Mouse (Mus musculus) gastrocnemius, adult 2 months (tissue): ENCODE measurements around the gene Gng7. TPM values are rescaled to one million over a fixed set of nuclear protein-coding genes. Genes with fewer than 3 reads are reported as not detected.

Source experiments
- DNase-seq: peaks from one replicate; pipeline ENCODE4 v3.0.0; 2022
- H3K27ac ChIP-seq: fragments of 200-600 bp; 2 replicates; pipeline ENCODE4 v1.8.1; 2022; ENCODE audit warnings: mild to moderate bottlenecking
- H3K4me3 ChIP-seq: fragments of 200-600 bp; 2 replicates; pipeline ENCODE4 v1.8.1; 2022; ENCODE audit warnings: mild to moderate bottlenecking, moderate library complexity
- CTCF ChIP-seq: fragments of 200-600 bp; IDR thresholded peaks from 2 replicates; pipeline ENCODE4 v1.8.1; 2022; ENCODE audit warnings: antibody characterized with exemption, mild to moderate bottlenecking, moderate library complexity
- intact Hi-C: fragments of 180-260 bp; cut with DNase I; formaldehyde crosslinking; loops from one replicate; pipeline ENCODE4 v1.15.1; 2025
- total RNA-seq, 2 experiments: library from RNA; stranded (reverse); gene quantifications; 2 replicates each; pipeline ENCODE4 v1.2.3; 2021

Gng7 gene
- total RNA-seq, 2 experiments from 2014 or later: 0.66 to 1.0 TPM

GRCm38 (mm10) chr10:80955536-80955935, 59.2 kb downstream of the Gng7 start:
- DNase-seq: peak; percentile 69
- peak; percentile 83 for TF ChIP-seq CTCF
- Histone ChIP-seq H3K4me3 (no peak overlapping the region), H3K27ac (peak overlapping the region; percentile 74)
- intact Hi-C loops: loop anchor here (1.0 to 5.0 kb wide), 2 partner anchors 26 to 37 kb away; no protein-coding TSS in a partner anchor

- intact Hi-C loops: loop anchor here (1.0 to 5.0 kb wide), 2 partner anchors 26 to 37 kb away; no protein-coding TSS in a partner anchor
Measured at GRCm38 (mm10) chr10:80954843-80955242, 59.9 kb downstream of the Gng7 start.

GRCm38 (mm10) chr10:80954415-80954814, 60.3 kb downstream of the Gng7 start:
- DNase-seq: no peak
- intact Hi-C loops: no loop called here
- TF ChIP-seq CTCF: no peak
- Histone ChIP-seq H3K4me3 (no peak overlapping the region), H3K27ac (peak overlapping the region; percentile 74)

More at GRCm38 (mm10) chr10:80954843-80955242, 59.9 kb downstream of the Gng7 start:
- Histone ChIP-seq H3K4me3 (no peak overlapping the region), H3K27ac (peak overlapping the region; percentile 74)
- TF ChIP-seq CTCF: no peak
- DNase-seq: peak; percentile 78

- intact Hi-C loops: no loop called here
- TF ChIP-seq CTCF: no peak
- DNase-seq: no peak
- Histone ChIP-seq H3K27ac (no peak overlapping the region), H3K4me3 (no peak overlapping the region)
Measured at GRCm38 (mm10) chr10:80952449-80952848, 62.3 kb downstream of the Gng7 start.

GRCm38 (mm10) chr10:80951761-80952390, 62.9 kb downstream of the Gng7 start:
- no peak for TF ChIP-seq CTCF
- DNase-seq: no peak
- Histone ChIP-seq H3K27ac (no peak overlapping the region), H3K4me3 (no peak overlapping the region)
- intact Hi-C loops: no loop called here

GRCm38 (mm10) chr10:80950314-80950713, 64.4 kb downstream of the Gng7 start:
- no peak for DNase-seq
- Histone ChIP-seq H3K4me3 (no peak overlapping the region), H3K27ac (no peak overlapping the region)
- intact Hi-C loops: no loop called here
- TF ChIP-seq CTCF: no peak

- H3K4me3 ChIP-seq: no peak overlapping the region
- TF ChIP-seq CTCF: no peak
- DNase-seq: no peak
- intact Hi-C loops: no loop called here
- H3K27ac ChIP-seq: no peak overlapping the region
Measured at GRCm38 (mm10) chr10:80949081-80949480, 65.7 kb downstream of the Gng7 start.

- Histone ChIP-seq H3K27ac (peak overlapping the region; percentile 44), H3K4me3 (no peak overlapping the region)
- TF ChIP-seq CTCF: no peak
- intact Hi-C loops: no loop called here
- DNase-seq: no peak
Measured at GRCm38 (mm10) chr10:80948570-80948969, 66.2 kb downstream of the Gng7 start.

GRCm38 (mm10) chr10:80947802-80948201, 66.9 kb downstream of the Gng7 start:
- H3K27ac ChIP-seq: peak overlapping the region; percentile 44
- intact Hi-C loops: no loop called here
- no peak for TF ChIP-seq CTCF
- peak; percentile 68 for DNase-seq
- H3K4me3 ChIP-seq: no peak overlapping the region

- TF ChIP-seq CTCF: peak; percentile 51
- intact Hi-C loops: no loop called here
- H3K27ac ChIP-seq: peak overlapping the region; percentile 44; the same call in 1 of the 2 replicates
- no peak overlapping the region for H3K4me3 ChIP-seq
- DNase-seq: no peak
Measured at GRCm38 (mm10) chr10:80946684-80947437, 67.9 kb downstream of the Gng7 start.

- DNase-seq: no peak
- Histone ChIP-seq H3K4me3 (no peak overlapping the region), H3K27ac (no peak overlapping the region)
- no peak for TF ChIP-seq CTCF
- intact Hi-C loops: no loop called here
Measured at GRCm38 (mm10) chr10:80944231-80944630, 70.5 kb downstream of the Gng7 start.

GRCm38 (mm10) chr10:80943701-80944100, 71.0 kb downstream of the Gng7 start:
- DNase-seq: no peak
- TF ChIP-seq CTCF: no peak
- no peak overlapping the region for H3K4me3 ChIP-seq
- intact Hi-C loops: no loop called here
- peak overlapping the region; percentile 68 for H3K27ac ChIP-seq

- no peak for DNase-seq
- peak overlapping the region; percentile 43; the same call in 1 of the 2 replicates for H3K27ac ChIP-seq
- intact Hi-C loops: no loop called here
- TF ChIP-seq CTCF: no peak
- no peak overlapping the region for H3K4me3 ChIP-seq
Measured at GRCm38 (mm10) chr10:80942919-80943318, 71.8 kb downstream of the Gng7 start.
